Mouse (Mus musculus) liver, embryonic 15.5 days (tissue): Measurements from ENCODE around the gene Arrdc5. TPM values are rescaled to one million over a fixed set of nuclear protein-coding genes. Genes with fewer than 3 reads are reported as not detected.
A peak's percentile ranks its signal among the peaks of the same experiment; 100 is the strongest.

Experiments
- ATAC-seq: fragments of 200-750 bp; cut with Nextera tagmentation; 2 replicates; pipeline ENCODE4 v1.8.0; 2017; ENCODE audit warnings: moderate number of reproducible peaks, mild to moderate bottlenecking, moderate library complexity; ENCODE audit not compliant: insufficient read depth
- H3K27ac ChIP-seq: fragments of 300-500 bp; sonication (generic); replicated peaks from 2 replicates; pipeline ENCODE4 v1.5.1; 2015; ENCODE audit warnings: mild to moderate bottlenecking, inconsistent platforms
- H3K27me3 ChIP-seq: fragments of 300-500 bp; sonication (generic); 2 replicates; pipeline ENCODE4 v1.6.1; 2015; ENCODE audit warnings: mild to moderate bottlenecking, inconsistent platforms
- H3K36me3 ChIP-seq: fragments of 300-500 bp; sonication (generic); replicated peaks from 2 replicates; pipeline ENCODE4 v1.6.1; 2015; ENCODE audit warnings: moderate library complexity, mild to moderate bottlenecking, inconsistent platforms
- H3K4me1 ChIP-seq: fragments of 300-500 bp; sonication (generic); replicated peaks from 2 replicates; pipeline ENCODE4 v1.6.1; 2015; ENCODE audit warnings: inconsistent platforms
- H3K4me2 ChIP-seq: fragments of 300-500 bp; sonication (generic); 2 replicates; pipeline ENCODE4 v1.6.1; 2015; ENCODE audit warnings: moderate library complexity, mild to moderate bottlenecking, inconsistent platforms
- H3K4me3 ChIP-seq: fragments of 300-500 bp; sonication (generic); replicated peaks from 2 replicates; pipeline ENCODE4 v1.5.1; 2015; ENCODE audit warnings: mild to moderate bottlenecking, inconsistent platforms
- H3K9ac ChIP-seq: fragments of 300-500 bp; sonication (generic); 2 replicates; pipeline ENCODE4 v1.6.1; 2015; ENCODE audit warnings: moderate library complexity, mild to moderate bottlenecking, inconsistent platforms
- H3K9me3 ChIP-seq: fragments of 300-500 bp; sonication (generic); replicated peaks from 2 replicates; pipeline ENCODE4 v1.6.1; 2016; ENCODE audit warnings: inconsistent platforms
- WGBS: fragments of 180-500 bp; shearing (Covaris S2); methylation state at CpG from one replicate; pipeline ENCODE4 v1.1.7; 2015; ENCODE audit warnings: mixed read lengths; ENCODE audit not compliant: insufficient replicate concordance; 5-methylcytosine and 5-hydroxymethylcytosine counted together
- polyA plus RNA-seq: library from polyadenylated mRNA; unstranded; fragments of >200 nt; fragmentation: Nextera tagmentation; extraction: Ambion mirVana; gene quantifications from 2 replicates; pipeline ENCODE4 v1.2.1, GENCODE M21; 2015

Arrdc5 gene
- not detected in 2 replicates for polyA plus RNA-seq

- no peak within 1 kb of the TSS for H3K4me2 ChIP-seq
- H3K4me1 ChIP-seq: peaks cover 29% of the 10 kb centered on the region
- no peak within 1 kb of the TSS for H3K27ac ChIP-seq
- no peaks in the 10 kb centered on the region for H3K9me3 ChIP-seq
- no peaks in the 10 kb centered on the region for H3K27me3 ChIP-seq
- H3K36me3 ChIP-seq: peaks cover 4% of the 10 kb centered on the region
- no peak for ATAC-seq
- 77% methylated on average over 9 of the region's 9 CpGs for WGBS
- H3K9ac ChIP-seq: no peak within 1 kb of the TSS
- H3K4me3 ChIP-seq: no peak within 1 kb of the TSS
These were observed at the start of gene Arrdc5 for GRCm38 (mm10) chr17:56300186-56300585. TSS of gene Arrdc5 (minus strand) at chr17:56300286.

GRCm38 (mm10) chr17:56348586-56348985 lies 48.5 kb upstream of the Arrdc5 start:
- H3K4me1 ChIP-seq: peaks cover 59% of the 10 kb centered on the region
- ATAC-seq: peak; percentile 65
- H3K9me3 ChIP-seq: no peaks in the 10 kb centered on the region
- H3K27me3 ChIP-seq: no peaks in the 10 kb centered on the region
- H3K27ac ChIP-seq: peak overlapping the region; percentile 72
- H3K36me3 ChIP-seq: peaks cover 5% of the 10 kb centered on the region; the same call in 1 of the 2 replicates
- no peak overlapping the region for H3K4me3 ChIP-seq
- peak overlapping the region; percentile 40 for H3K4me2 ChIP-seq
- H3K9ac ChIP-seq: no peak overlapping the region

DNA sequence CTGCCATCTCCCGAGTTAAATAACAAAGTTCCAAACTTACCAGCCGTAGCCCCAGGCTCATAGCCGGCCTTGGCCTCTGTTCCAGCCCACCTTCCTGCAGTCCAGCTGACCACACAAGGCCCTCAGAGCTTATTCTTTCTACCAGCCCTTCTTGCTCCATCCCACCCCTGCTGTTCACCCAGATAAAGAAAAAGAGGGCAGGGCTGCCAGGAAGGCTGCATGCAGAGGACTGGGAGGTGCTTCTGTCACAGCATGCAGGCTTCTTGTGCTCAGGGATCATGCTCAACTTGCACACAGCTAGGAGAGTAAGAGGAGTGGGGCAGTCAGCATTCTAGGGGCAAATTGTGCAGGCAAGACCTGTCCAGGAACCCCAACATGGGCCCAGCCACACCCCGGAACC lies 48.0 kb upstream of the Arrdc5 start:
- peak overlapping the region; percentile 72 for H3K27ac ChIP-seq
- H3K4me1 ChIP-seq: peaks cover 64% of the 10 kb centered on the region
- peak overlapping the region; percentile 40 for H3K4me2 ChIP-seq
- WGBS: 44% methylated on average over 4 of the region's 4 CpGs
- no peaks in the 10 kb centered on the region for H3K9me3 ChIP-seq
- no peaks in the 10 kb centered on the region for H3K27me3 ChIP-seq
- peak; percentile 74 for ATAC-seq
- H3K36me3 ChIP-seq: peaks cover under 1% of the 10 kb centered on the region; the same call in 1 of the 2 replicates
- H3K4me3 ChIP-seq: no peak overlapping the region
- no peak overlapping the region for H3K9ac ChIP-seq

DNA sequence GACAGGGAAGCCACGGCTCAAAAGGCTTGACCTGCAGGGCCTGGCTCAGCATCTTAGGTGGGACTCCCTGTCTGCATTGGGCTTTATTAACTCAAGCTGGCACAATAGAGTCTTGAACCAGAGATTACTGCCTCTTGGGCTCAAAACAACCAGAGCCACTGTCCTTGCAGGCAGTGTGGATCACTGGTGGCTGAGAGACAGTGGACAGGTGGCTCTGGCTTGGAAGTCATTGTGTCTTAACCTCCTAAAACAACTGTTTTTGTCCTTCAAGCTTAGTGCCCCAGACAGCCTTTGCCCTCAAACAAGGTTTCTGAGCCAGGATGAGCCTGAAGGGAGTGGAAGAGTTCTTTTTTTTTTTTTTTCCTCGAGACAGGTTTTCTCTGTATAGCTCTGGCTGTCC lies 45.3 kb upstream of the Arrdc5 start:
- WGBS: 61% methylated on average over 2 of the region's 2 CpGs
- peaks cover 81% of the 10 kb centered on the region for H3K4me1 ChIP-seq
- no peak for ATAC-seq

GRCm38 (mm10) chr17:56343466-56343865 lies 43.4 kb upstream of the Arrdc5 start:
- Histone ChIP-seq H3K9ac (no peak overlapping the region), H3K9me3 (no peaks in the 10 kb centered on the region), H3K4me3 (no peak overlapping the region), H3K27me3 (no peaks in the 10 kb centered on the region), H3K27ac (0 out of 2 replicates have a peak overlapping the region, but pooled peaks have one; percentile 25), H3K4me2 (no peak overlapping the region), H3K36me3 (no peaks in the 10 kb centered on the region), H3K4me1 (peaks cover 70% of the 10 kb centered on the region)
- WGBS: 52% methylated on average over 3 of the region's 3 CpGs
- no peak for ATAC-seq

More for the DNA sequence above, 45.3 kb upstream of the Arrdc5 start:
- H3K27ac ChIP-seq: no peak overlapping the region
- H3K27me3 ChIP-seq: no peaks in the 10 kb centered on the region
- no peak overlapping the region for H3K9ac ChIP-seq
- no peaks in the 10 kb centered on the region for H3K36me3 ChIP-seq
- H3K4me2 ChIP-seq: no peak overlapping the region
- H3K4me3 ChIP-seq: no peak overlapping the region
- no peaks in the 10 kb centered on the region for H3K9me3 ChIP-seq

- Histone ChIP-seq H3K9ac (no peak overlapping the region), H3K4me1 (peaks cover 53% of the 10 kb centered on the region), H3K36me3 (no peaks in the 10 kb centered on the region), H3K27me3 (no peaks in the 10 kb centered on the region), H3K9me3 (no peaks in the 10 kb centered on the region), H3K27ac (no peak overlapping the region), H3K4me3 (no peak overlapping the region), H3K4me2 (no peak overlapping the region)
- no peak for ATAC-seq
These were observed 40.6 kb upstream of the Arrdc5 start for GRCm38 (mm10) chr17:56340717-56341116.

DNA sequence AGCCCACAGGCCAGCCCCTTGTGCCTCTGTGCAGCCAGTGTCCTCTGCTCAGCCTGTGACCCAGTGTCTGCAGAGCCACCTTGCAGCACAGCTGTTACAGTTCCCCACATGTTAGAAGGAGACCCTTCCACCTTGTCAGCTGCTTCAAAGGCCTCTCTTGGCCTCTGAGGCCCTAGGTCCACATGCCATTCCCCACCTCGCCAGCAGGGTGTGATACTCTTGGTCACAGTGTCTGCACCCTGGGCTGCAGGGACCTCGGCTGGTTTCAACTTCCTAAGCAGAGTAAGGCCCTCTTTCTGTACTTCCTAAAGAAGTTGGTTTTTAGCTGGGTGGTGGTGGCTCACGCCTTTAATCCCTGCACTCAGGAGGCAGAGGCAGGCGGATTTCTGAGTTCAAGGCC lies 38.8 kb upstream of the Arrdc5 start:
- no peak overlapping the region for H3K4me2 ChIP-seq
- H3K36me3 ChIP-seq: no peaks in the 10 kb centered on the region
- H3K4me1 ChIP-seq: peaks cover 49% of the 10 kb centered on the region
- no peaks in the 10 kb centered on the region for H3K27me3 ChIP-seq
- no peak overlapping the region for H3K9ac ChIP-seq
- no peak overlapping the region for H3K27ac ChIP-seq
- WGBS: 15% methylated on average over 4 of the region's 4 CpGs
- ATAC-seq: no peak
- no peak overlapping the region for H3K4me3 ChIP-seq
- no peaks in the 10 kb centered on the region for H3K9me3 ChIP-seq

DNA sequence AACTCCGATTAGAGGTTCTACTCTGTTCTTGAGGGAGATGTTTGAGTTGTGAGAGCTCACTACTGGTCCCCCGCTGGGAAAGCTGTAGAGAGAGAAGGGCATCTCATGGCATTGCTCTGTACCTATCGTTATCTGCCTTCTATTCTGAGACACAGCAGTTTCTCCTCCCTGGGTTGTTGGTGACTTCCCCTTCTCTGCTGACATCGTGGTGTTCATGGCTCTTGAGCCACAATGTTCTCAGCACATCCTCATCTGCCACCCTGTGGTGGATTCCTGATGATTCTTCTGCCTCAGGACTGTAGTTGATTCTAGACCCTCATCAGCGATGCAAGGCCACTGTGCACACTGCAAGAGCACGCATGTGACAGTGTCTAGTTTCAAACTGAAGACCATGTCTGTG lies 37.7 kb upstream of the Arrdc5 start:
- H3K27me3 ChIP-seq: no peaks in the 10 kb centered on the region
- H3K36me3 ChIP-seq: no peaks in the 10 kb centered on the region
- peaks cover 40% of the 10 kb centered on the region for H3K4me1 ChIP-seq
- ATAC-seq: no peak
- H3K4me3 ChIP-seq: no peak overlapping the region
- no peak overlapping the region for H3K27ac ChIP-seq
- 45% methylated on average over 6 of the region's 6 CpGs for WGBS
- no peaks in the 10 kb centered on the region for H3K9me3 ChIP-seq
- no peak overlapping the region for H3K4me2 ChIP-seq
- no peak overlapping the region for H3K9ac ChIP-seq

GRCm38 (mm10) chr17:56337190-56337589 lies 37.1 kb upstream of the Arrdc5 start:
- H3K4me3 ChIP-seq: no peak overlapping the region
- H3K36me3 ChIP-seq: no peaks in the 10 kb centered on the region
- no peak overlapping the region for H3K9ac ChIP-seq
- H3K9me3 ChIP-seq: no peaks in the 10 kb centered on the region
- no peak overlapping the region for H3K4me2 ChIP-seq
- no peak overlapping the region for H3K27ac ChIP-seq
- no peaks in the 10 kb centered on the region for H3K27me3 ChIP-seq
- peaks cover 45% of the 10 kb centered on the region for H3K4me1 ChIP-seq
- ATAC-seq: no peak
- 25% methylated on average over 4 of the region's 4 CpGs for WGBS

DNA sequence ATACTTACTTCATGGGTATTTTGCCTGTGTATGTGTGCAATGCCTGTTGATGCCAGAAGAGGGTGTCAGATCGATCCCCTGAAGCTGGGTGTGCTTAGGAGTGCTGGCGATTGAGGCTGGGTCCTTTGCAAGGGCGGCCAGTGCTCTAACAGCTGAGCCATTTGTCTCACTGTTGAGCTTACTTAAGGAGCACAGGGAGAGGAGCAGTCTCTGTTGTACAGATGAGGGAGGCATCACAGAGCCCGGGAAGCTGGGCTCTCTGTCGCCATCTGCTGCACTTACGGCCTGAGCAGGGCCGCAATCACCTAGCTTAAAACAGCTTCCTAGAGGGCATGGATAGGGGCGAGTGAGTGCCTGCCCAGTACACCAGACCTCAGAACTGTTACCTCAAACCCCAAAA lies 32.9 kb upstream of the Arrdc5 start:
- ATAC-seq: no peak
- Histone ChIP-seq H3K27me3 (no peaks in the 10 kb centered on the region), H3K36me3 (no peaks in the 10 kb centered on the region), H3K4me1 (peaks cover 59% of the 10 kb centered on the region), H3K4me2 (no peak overlapping the region), H3K9ac (no peak overlapping the region), H3K9me3 (no peaks in the 10 kb centered on the region), H3K4me3 (no peak overlapping the region), H3K27ac (no peak overlapping the region)
- 52% methylated on average over 8 of the region's 8 CpGs for WGBS

- Histone ChIP-seq H3K27me3 (no peaks in the 10 kb centered on the region), H3K4me1 (peaks cover 68% of the 10 kb centered on the region), H3K4me2 (no peak overlapping the region), H3K27ac (no peak overlapping the region), H3K9ac (no peak overlapping the region), H3K4me3 (no peak overlapping the region), H3K36me3 (no peaks in the 10 kb centered on the region), H3K9me3 (no peaks in the 10 kb centered on the region)
- no peak for ATAC-seq
These were observed 31.2 kb upstream of the Arrdc5 start for GRCm38 (mm10) chr17:56331256-56331655.

DNA sequence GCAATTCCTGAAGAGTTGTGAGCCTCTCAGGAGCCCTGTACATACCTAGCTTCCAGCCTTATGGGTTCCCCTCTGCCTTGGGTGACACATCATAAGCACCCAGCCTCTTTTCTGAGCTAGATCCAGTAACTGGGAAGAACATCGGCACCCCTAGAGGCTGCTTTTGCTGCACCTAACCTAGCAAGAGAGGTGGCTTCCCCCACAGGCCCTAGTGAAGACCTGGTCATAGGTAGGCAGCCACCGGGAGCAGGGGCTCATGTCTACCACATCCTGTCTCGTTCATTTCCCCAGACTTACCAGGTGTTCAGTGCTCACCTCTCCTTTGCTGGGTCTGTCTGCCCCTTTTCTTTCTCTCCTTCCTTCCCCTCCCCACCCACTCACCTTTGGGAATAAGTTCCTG lies 30.3 kb upstream of the Arrdc5 start:
- 55% methylated on average over 3 of the region's 3 CpGs for WGBS
- no peaks in the 10 kb centered on the region for H3K9me3 ChIP-seq
- no peak for ATAC-seq
- H3K9ac ChIP-seq: no peak overlapping the region
- peaks cover 72% of the 10 kb centered on the region for H3K4me1 ChIP-seq
- H3K4me3 ChIP-seq: no peak overlapping the region
- no peaks in the 10 kb centered on the region for H3K27me3 ChIP-seq
- H3K4me2 ChIP-seq: no peak overlapping the region
- H3K27ac ChIP-seq: no peak overlapping the region
- H3K36me3 ChIP-seq: no peaks in the 10 kb centered on the region
